Mouse (Mus musculus): Measurements from ENCODE around the gene Cd274. TPM values are rescaled to one million over a fixed set of nuclear protein-coding genes. Genes with fewer than 3 reads are reported as not detected.
"Not testable (repeated sequence)": the region's sequence is repeated elsewhere in the genome, so short reads cannot be mapped to it uniquely, and the experiment has no call there.

Cd274 gene
- polyA plus RNA-seq, 1 experiment from 2014 or later = 1.2 TPM

GRCm38 (mm10) chr19:29406042-29407017 is 39.1 kb downstream of the Cd274 start:
- H3K9ac ChIP-seq (replicated peaks) = no peak overlapping the region
- ATAC-seq = no peak
- no peak overlapping the region for H3K4me3 ChIP-seq (ENCODE audit: low read depth, low read length)
- DNase-seq = no peak
- H3K9me3 ChIP-seq (ENCODE audit: low read length) = no peaks in the 10 kb centered on the region
- no peaks in the 10 kb centered on the region; the same call in 1 of the 2 replicates for H3K4me1 ChIP-seq (ENCODE audit: insufficient read depth)
- no peaks in the 10 kb centered on the region for H3K27me3 ChIP-seq (ENCODE audit: insufficient read depth, low read length)
- TF ChIP-seq CTCF (IDR thresholded peaks at IDR 0.05; ENCODE audit: low read depth) (no peak), EP300 (IDR thresholded peaks at IDR 0.05; ENCODE audit: low read depth) (no peak)
- H3K4me2 ChIP-seq (ENCODE audit: low read depth, low read length) = no peak overlapping the region
- H3K36me3 ChIP-seq (replicated peaks; ENCODE audit: insufficient read depth, low read length) = no peaks in the 10 kb centered on the region
- H3K27ac ChIP-seq (ENCODE audit: low read depth) = no peak overlapping the region
- WGBS (ENCODE audit: insufficient replicate concordance) = 89% methylated on average over 18 of the region's 18 CpGs

GRCm38 (mm10) chr19:29410619-29411018 is 43.4 kb downstream of the Cd274 start, which contains the start of gene Pdcd1lg2:
Gene Pdcd1lg2, plus strand, starts transcription at chr19:29410919.
- no peak for ATAC-seq

GRCm38 (mm10) chr19:29412476-29413420 is 45.5 kb downstream of the Cd274 start:
- H3K4me3 ChIP-seq (ENCODE audit: low read depth, low read length) = no peak overlapping the region
- H3K27me3 ChIP-seq (ENCODE audit: insufficient read depth, low read length) = no peaks in the 10 kb centered on the region
- no peak overlapping the region for H3K4me2 ChIP-seq (ENCODE audit: low read depth, low read length)
- DNase-seq (no peak), ATAC-seq (no peak)
- H3K27ac ChIP-seq (ENCODE audit: low read depth) = no peak overlapping the region
- H3K9me3 ChIP-seq (ENCODE audit: low read length) = no peaks in the 10 kb centered on the region
- peaks cover 3% of the 10 kb centered on the region; the same call in 1 of the 2 replicates for H3K4me1 ChIP-seq (ENCODE audit: insufficient read depth)
- no peaks in the 10 kb centered on the region for H3K36me3 ChIP-seq (replicated peaks; ENCODE audit: insufficient read depth, low read length)
- no peak overlapping the region for H3K9ac ChIP-seq (replicated peaks)
- TF ChIP-seq CTCF (IDR thresholded peaks at IDR 0.05; ENCODE audit: low read depth) (no peak), EP300 (IDR thresholded peaks at IDR 0.05; ENCODE audit: low read depth) (no peak)
- 73% methylated on average over 6 of the region's 6 CpGs for WGBS (ENCODE audit: insufficient replicate concordance)

More at GRCm38 (mm10) chr19:29410619-29411018, 43.4 kb downstream of the Cd274 start, which contains the start of gene Pdcd1lg2:
- H3K9me3 ChIP-seq (ENCODE audit: low read length) = no peaks in the 10 kb centered on the region
- no peak within 1 kb of the TSS for H3K4me3 ChIP-seq (ENCODE audit: low read depth, low read length)
- H3K4me1 ChIP-seq (ENCODE audit: insufficient read depth) = no peaks in the 10 kb centered on the region
- no peak within 1 kb of the TSS for H3K4me2 ChIP-seq (ENCODE audit: low read depth, low read length)
- 65% methylated on average over 4 of the region's 4 CpGs for WGBS (ENCODE audit: insufficient replicate concordance)
- H3K27ac ChIP-seq (ENCODE audit: low read depth) = no peak within 1 kb of the TSS
- no peak within 1 kb of the TSS for H3K9ac ChIP-seq (replicated peaks)
- H3K27me3 ChIP-seq (ENCODE audit: insufficient read depth, low read length) = no peaks in the 10 kb centered on the region
- no peak for DNase-seq
- H3K36me3 ChIP-seq (replicated peaks; ENCODE audit: insufficient read depth, low read length) = no peaks in the 10 kb centered on the region
- TF ChIP-seq CTCF (IDR thresholded peaks at IDR 0.05; ENCODE audit: low read depth) = no peak

GRCm38 (mm10) chr19:29414513-29414912 is 47.3 kb downstream of the Cd274 start:
- Histone ChIP-seq H3K9ac (replicated peaks) (no peak overlapping the region), H3K4me2 (ENCODE audit: low read depth, low read length) (no peak overlapping the region), H3K4me1 (ENCODE audit: insufficient read depth) (peaks cover 14% of the 10 kb centered on the region), H3K4me3 (ENCODE audit: low read depth, low read length) (no peak overlapping the region), H3K27me3 (ENCODE audit: insufficient read depth, low read length) (no peaks in the 10 kb centered on the region), H3K9me3 (ENCODE audit: low read length) (no peaks in the 10 kb centered on the region), H3K27ac (ENCODE audit: low read depth) (no peak overlapping the region), H3K36me3 (replicated peaks; ENCODE audit: insufficient read depth, low read length) (no peaks in the 10 kb centered on the region)
- TF ChIP-seq EP300 (IDR thresholded peaks at IDR 0.05; ENCODE audit: low read depth) = no peak
- no peak for TF ChIP-seq CTCF (IDR thresholded peaks at IDR 0.05; ENCODE audit: low read depth)
- DNase-seq (no peak), ATAC-seq (no peak)
- WGBS (ENCODE audit: insufficient replicate concordance) = 68% methylated on average over 3 of the region's 3 CpGs

GRCm38 (mm10) chr19:29414917-29415316 is 47.7 kb downstream of the Cd274 start:
- H3K27ac ChIP-seq (ENCODE audit: low read depth); H3K27me3 ChIP-seq (ENCODE audit: insufficient read depth, low read length); H3K9me3 ChIP-seq (ENCODE audit: low read length); H3K4me2 ChIP-seq (ENCODE audit: low read depth, low read length); H3K4me3 ChIP-seq (ENCODE audit: low read depth, low read length); DNase-seq; H3K9ac ChIP-seq (replicated peaks); H3K36me3 ChIP-seq (replicated peaks; ENCODE audit: insufficient read depth, low read length); ATAC-seq: not testable (repeated sequence)
- H3K4me1 ChIP-seq (ENCODE audit: insufficient read depth) = peaks cover 16% of the 10 kb centered on the region

GRCm38 (mm10) chr19:29416393-29416902 is 49.2 kb downstream of the Cd274 start:
- DNase-seq (no peak), ATAC-seq (no peak)
- no peak overlapping the region for H3K9ac ChIP-seq (replicated peaks)
- H3K27me3 ChIP-seq (ENCODE audit: insufficient read depth, low read length) = no peaks in the 10 kb centered on the region
- H3K4me1 ChIP-seq (ENCODE audit: insufficient read depth) = peaks cover 24% of the 10 kb centered on the region
- H3K4me2 ChIP-seq (ENCODE audit: low read depth, low read length) = no peak overlapping the region
- 40% methylated on average over 3 of the region's 3 CpGs for WGBS (ENCODE audit: insufficient replicate concordance)
- no peaks in the 10 kb centered on the region for H3K9me3 ChIP-seq (ENCODE audit: low read length)
- no peak overlapping the region for H3K4me3 ChIP-seq (ENCODE audit: low read depth, low read length)
- H3K36me3 ChIP-seq (replicated peaks; ENCODE audit: insufficient read depth, low read length) = no peaks in the 10 kb centered on the region
- H3K27ac ChIP-seq (ENCODE audit: low read depth) = no peak overlapping the region
- TF ChIP-seq CTCF (IDR thresholded peaks at IDR 0.05; ENCODE audit: low read depth) (no peak), EP300 (IDR thresholded peaks at IDR 0.05; ENCODE audit: low read depth) (no peak)

All from liver, postnatal 0 days (tissue).